ENCODE assay signal across 8 mouse cellular contexts in the genomic region with DNA sequence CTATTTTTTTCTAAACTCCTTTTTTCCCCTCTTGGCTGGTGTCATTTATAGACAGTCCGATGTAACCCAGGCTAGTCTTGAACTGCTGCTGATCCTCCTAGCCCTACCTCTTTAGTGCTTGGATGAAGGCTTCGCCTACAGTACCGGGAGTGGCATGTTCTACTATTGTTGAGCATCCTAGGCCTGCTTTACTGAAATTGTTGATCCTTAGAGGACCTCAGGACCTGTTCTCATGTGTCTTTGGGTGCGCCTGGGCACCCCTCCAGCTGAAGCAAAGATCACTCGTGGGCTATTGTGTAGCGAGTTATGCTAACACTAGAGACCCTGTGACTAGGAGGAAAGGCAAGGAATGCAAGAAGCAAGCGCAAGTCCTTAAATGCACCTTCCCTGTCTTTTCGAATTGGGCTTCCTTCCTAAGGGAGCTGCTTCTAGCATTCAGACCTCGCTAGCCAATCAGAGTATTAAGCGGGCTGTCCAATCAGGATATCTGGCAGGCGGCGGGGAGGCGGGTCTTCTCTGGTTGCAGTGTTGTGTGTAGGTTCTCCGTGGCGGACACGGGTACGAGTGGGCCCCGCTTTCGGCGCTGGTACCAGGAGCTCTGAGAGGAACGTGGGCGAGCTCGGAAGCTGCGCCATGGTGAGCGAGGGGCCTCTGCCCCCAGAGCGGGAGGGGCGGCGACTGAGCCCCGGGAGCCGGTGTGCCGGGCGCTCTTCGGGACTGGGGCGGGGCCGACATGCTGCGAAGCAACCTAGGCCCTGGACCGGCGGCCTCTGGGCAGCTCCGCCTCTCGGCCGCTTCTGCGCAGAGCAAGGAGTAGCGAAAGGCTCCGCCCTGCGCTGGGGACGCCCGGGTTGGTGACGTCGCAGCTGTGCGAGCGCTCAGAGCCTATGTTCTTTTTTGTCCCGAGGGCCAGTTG. TPM values are rescaled to one million over a fixed set of nuclear protein-coding genes. Genes with fewer than 3 reads are reported as not detected.
DNase-seq lines count a peak whose midpoint lies in the region; ATAC-seq lines count a peak whose summit lies in the region.

No protein-coding gene starts in this region.

- DNase-seq in MEL-GATA-1-ER (ENCODE audit: extremely low read depth, low read depth): peak; percentile 88
- peak; percentile 97 for DNase-seq in cerebellum, adult 8-10 months
- peak; percentile 92 for DNase-seq in forelimb bud, embryonic 11.5 days (ENCODE audit: low read depth, low spot score)
- peak; percentile 99 for DNase-seq in layer of hippocampus, adult 9-10 months (ENCODE audit: low spot score)
- DNase-seq in ovary, postnatal 10 days (ENCODE audit: low spot score): peak; percentile 89
- DNase-seq in thymus, postnatal 10 days (ENCODE audit: low spot score in 2 of 2): peak; percentile 90 to 92

- H3K27me3 ChIP-seq in lung, embryonic 16.5 days (ENCODE audit: control insufficient read depth, insufficient read depth, low read depth, low read length): no peaks in the 10 kb centered on the region

- H3K4me3 ChIP-seq in lung, embryonic 16.5 days (ENCODE audit: low read length): peak overlapping the region; percentile 59

- peak overlapping the region; percentile 66 for H3K4me2 ChIP-seq in lung, embryonic 16.5 days (ENCODE audit: low read depth, low read length)

- peak; percentile 97 for ATAC-seq in hematopoietic stem cell, adult 5-6 weeks (replicated peaks in 1 of 2; ENCODE audit: insufficient read depth in 1 of 2, low FRiP score in 2 of 2, low TSS enrichment in 1 of 2, low read depth in 1 of 2, poor library complexity in 2 of 2, severe bottlenecking in 2 of 2)
- peak; percentile 100 for ATAC-seq in lung, embryonic 16.5 days (ENCODE audit: low read depth)

- peaks cover 10% of the 10 kb centered on the region for H3K4me1 ChIP-seq in lung, embryonic 16.5 days (replicated peaks; ENCODE audit: control insufficient read depth, insufficient read depth, low read length)

- 3% methylated on average over 48 of the region's 52 CpGs for WGBS in lung, embryonic 16.5 days

- H3K36me3 ChIP-seq in lung, embryonic 16.5 days (ENCODE audit: control insufficient read depth, insufficient read depth, low read length): peaks cover 6% of the 10 kb centered on the region; the same call in 1 of the 2 replicates

- H3K9ac ChIP-seq in lung, embryonic 16.5 days (ENCODE audit: low read length): peak overlapping the region; percentile 70

- H3K9me3 ChIP-seq in lung, embryonic 16.5 days (ENCODE audit: control insufficient read depth, low read length): no peaks in the 10 kb centered on the region

- peak overlapping the region; percentile 84 for H3K27ac ChIP-seq in lung, embryonic 16.5 days (ENCODE audit: low read length)

RNA-seq across cellular contexts. Expression of a gene that starts 34.7 kb away (rescaled TPM):
- total RNA-seq in hematopoietic stem cell, adult 5-6 weeks (2017): 4.8 and 4.9 TPM in 2 replicates
- 2.0 TPM in 2 replicates for polyA plus RNA-seq in lung, embryonic 16.5 days (2015; fragmentation: Nextera tagmentation; extraction: Ambion mirVana)

Comparison
In these comparisons a context has a peak if more than half of its experiments do, and no peak if none do; other contexts are left out.
1. Peak in every context shown above with its lines: DNase-seq, ATAC-seq, H3K4me3 ChIP-seq and H3K27ac ChIP-seq.